Mouse (Mus musculus): ENCODE data around the gene Jam3.

GRCm38 (mm10) chr9:27121254-27121653, 34.0 kb downstream of the Jam3 start:
- TF ChIP-seq POLR2A (IDR thresholded peaks at IDR 0.05; ENCODE audit: low read depth, low read length) (no peak), CTCF (conservative IDR thresholded peaks at IDR 0.05; ENCODE audit: insufficient read depth, insufficient read length, low read depth, low read length) (no peak)
